Mouse (Mus musculus) bone marrow, adult 2 months (tissue): ENCODE data around the gene Ric1.

Source experiments
- CTCF ChIP-seq: fragments of 200-500 bp; IDR thresholded peaks from 2 replicates; pipeline ENCODE4 v1.5.1; 2011; ENCODE audit warnings: low read length, control low read depth; ENCODE audit not compliant: control insufficient read depth, insufficient read depth
- POLR2A ChIP-seq: fragments of 200-500 bp; IDR thresholded peaks from 2 replicates; pipeline ENCODE4 v1.6.1; 2011; ENCODE audit warnings: low read depth, mild to moderate bottlenecking, control low read depth, low read length, borderline replicate concordance; ENCODE audit not compliant: control insufficient read depth

GRCm38 (mm10) chr19:29648550-29648914 is 126.5 kb downstream of the Ric1 start:
- no peak for TF ChIP-seq POLR2A
- no peak for TF ChIP-seq CTCF
